Mouse (Mus musculus) lung, adult 2 months (tissue): ENCODE data around the gene Arhgap32. TPM values are rescaled to one million over a fixed set of nuclear protein-coding genes. Genes with fewer than 3 reads are reported as not detected.

Experiments
- DNase-seq: peaks from one replicate; pipeline ENCODE4 v3.0.0; 2022
- H3K4me1 ChIP-seq: fragments of 200-500 bp; 2 replicates; pipeline ENCODE4 v1.6.1; 2011; ENCODE audit warnings: low read length; ENCODE audit not compliant: control insufficient read depth, insufficient read depth
- H3K4me3 ChIP-seq: fragments of 200-500 bp; replicated peaks from 2 replicates; pipeline ENCODE3; 2011; ENCODE audit warnings: low read depth, mild to moderate bottlenecking, control low read depth, low read length; ENCODE audit errors: extremely low read depth
- CTCF ChIP-seq: fragments of 200-500 bp; IDR thresholded peaks from 2 replicates; pipeline ENCODE4 v1.5.1; 2011; ENCODE audit warnings: mild to moderate bottlenecking, low read length, control low read depth; ENCODE audit not compliant: insufficient read depth
- POLR2A ChIP-seq: fragments of 200-500 bp; IDR thresholded peaks from 2 replicates; pipeline ENCODE4 v1.6.1; 2011; ENCODE audit warnings: low read depth, mild to moderate bottlenecking, control low read depth, low read length, borderline replicate concordance; ENCODE audit errors: extremely low read depth
- WGBS: fragments of 180-500 bp; shearing (Covaris S2); methylation state at CpG from one replicate; pipeline ENCODE4 v1.1.7; 2018; 5-methylcytosine and 5-hydroxymethylcytosine counted together
- polyA plus RNA-seq: library from polyadenylated mRNA; depleted of rRNA; stranded (reverse); fragments of >200 nt; gene quantifications from 2 replicates; pipeline ENCODE4 v1.2.3, GENCODE M21; 2012; rRNA removed

The Arhgap32 gene
- polyA plus RNA-seq, 1 experiment = 9.2 TPM

GRCm38 (mm10) chr9:32314071-32314470 lies 198.1 kb downstream of the Arhgap32 start:
- H3K4me1 ChIP-seq = no peaks in the 10 kb centered on the region; the same call in 1 of the 2 replicates
- TF ChIP-seq POLR2A = no peak
- no peak for TF ChIP-seq CTCF
- no peak overlapping the region for H3K4me3 ChIP-seq
- DNase-seq = no peak
- WGBS = 56% methylated on average over 3 of the region's 3 CpGs

DNA sequence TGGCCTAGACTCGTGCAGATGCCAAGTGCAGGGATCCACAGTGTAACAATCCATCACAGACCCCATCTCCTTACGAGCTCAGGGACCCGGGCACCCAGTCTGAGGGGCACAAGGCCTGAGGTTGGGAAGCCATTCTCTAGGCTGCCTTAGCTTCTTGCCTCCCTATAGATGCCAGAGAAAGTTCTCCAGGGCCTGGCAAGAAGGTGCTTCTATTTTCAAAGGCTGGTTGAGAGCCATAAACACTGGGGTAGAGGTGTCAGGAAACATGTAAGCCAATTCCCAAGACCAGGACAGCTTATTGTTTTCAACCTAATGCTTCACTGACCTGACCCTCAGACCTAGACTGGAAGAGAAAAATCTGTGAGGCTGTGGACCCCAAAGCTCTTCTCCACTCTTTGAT lies 200.1 kb downstream of the Arhgap32 start:
- WGBS = 86% methylated on average over 3 of the region's 3 CpGs
- H3K4me3 ChIP-seq = no peak overlapping the region
- peaks cover 9% of the 10 kb centered on the region for H3K4me1 ChIP-seq
- TF ChIP-seq POLR2A = no peak
- TF ChIP-seq CTCF = no peak
- DNase-seq = no peak

Other genes starting within 250 kb of the Arhgap32 start
- gene Barx2, start 202.7 kb upstream of the Arhgap32 start, polyA plus RNA-seq = 3.0 and 15.1 TPM in 2 replicates
- gene Kcnj5, start 228.2 kb downstream of the Arhgap32 start, polyA plus RNA-seq = 0.96 and 1.7 TPM in 2 replicates